Mouse (Mus musculus) T-helper 1 cell (primary cell): ENCODE results near the gene Sfxn1.

ENCODE experiments used
- in situ Hi-C: fragments of 300-600 bp; cut with MboI, MseI; formaldehyde crosslinking; loops from one replicate; pipeline ENCODE4 v1.15.1; 2025; ENCODE audit warnings: high pct_unique_total_duplicates

Sfxn1 gene

DNA sequence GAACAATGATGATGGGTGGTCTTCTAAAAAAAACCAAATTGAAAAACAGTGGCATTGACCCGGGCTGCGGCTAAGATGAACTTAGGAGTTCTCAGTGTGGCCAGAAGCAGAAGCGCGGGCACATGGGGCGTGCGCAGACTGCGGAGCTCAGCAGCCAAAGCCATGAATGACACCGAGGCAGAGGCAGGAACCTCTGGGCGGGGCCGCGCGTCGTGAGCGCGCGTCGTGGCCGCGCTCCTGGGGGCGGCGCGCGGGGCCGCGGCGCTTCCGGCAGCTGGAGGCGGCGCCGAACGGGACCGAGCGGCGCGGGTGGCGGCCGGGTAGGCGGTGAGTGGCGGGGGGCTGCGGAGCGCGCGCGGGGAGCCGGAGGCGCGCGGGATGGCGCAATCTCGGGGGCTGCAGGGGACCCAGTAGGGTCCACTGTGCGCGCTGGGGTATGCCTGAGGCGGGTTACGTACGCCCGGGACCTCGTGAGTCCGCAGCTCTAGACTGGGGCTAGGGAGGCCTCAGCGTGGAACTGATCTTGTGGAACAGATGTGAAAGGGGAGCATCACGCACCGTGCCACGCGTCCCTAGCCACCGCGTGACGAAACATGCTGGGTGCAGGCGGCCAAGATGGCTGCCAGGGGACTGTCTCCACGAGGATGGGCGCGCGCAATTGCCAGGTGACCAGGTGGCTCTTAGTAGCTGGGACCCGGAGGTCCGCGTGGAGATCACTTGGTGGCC, at the start of gene Sfxn1:
Sfxn1 (plus strand) TSS at position 264 of the 726 bp plus-strand sequence.
- in situ Hi-C loops: no loop called here

DNA sequence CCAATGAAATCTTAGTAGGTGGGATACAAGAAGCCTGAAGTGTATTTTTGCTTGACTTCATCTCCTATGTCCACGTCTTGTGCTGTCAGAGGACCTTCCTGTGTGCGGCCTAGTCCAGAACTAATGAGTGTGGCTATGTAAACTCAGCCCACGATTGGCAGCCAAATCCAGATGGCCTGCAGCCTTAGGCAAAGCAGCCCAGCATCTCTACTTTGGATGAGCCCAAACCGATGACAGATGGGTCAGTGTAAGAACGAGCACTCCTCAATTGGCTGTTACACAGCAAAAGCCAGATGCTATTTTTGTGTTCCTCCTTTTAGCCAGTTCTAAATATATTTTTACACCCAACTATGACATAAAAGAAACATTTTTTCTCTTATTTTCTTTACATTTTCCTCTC, 48.4 kb upstream of the Sfxn1 start:
- in situ Hi-C loops: no loop called here

DNA sequence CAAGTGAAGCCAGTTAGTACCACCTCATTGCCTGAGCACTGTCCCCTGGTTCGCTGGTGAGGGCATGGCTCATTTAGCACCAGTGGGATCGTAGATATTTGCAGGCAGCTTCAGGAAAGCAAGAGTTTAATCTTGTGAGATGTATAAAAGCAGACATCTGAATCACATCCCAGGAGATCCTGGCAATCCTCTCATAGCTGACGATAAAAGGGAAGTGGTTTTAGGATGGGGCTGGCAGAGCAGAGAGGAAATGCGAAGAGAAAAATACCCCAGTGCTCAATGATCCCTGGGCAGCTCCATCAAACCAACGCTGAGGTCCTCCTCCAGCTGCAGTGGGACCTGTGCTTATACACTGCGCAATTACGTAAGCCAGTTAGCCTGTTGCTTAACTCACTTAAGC, 44.6 kb upstream of the Sfxn1 start:
- in situ Hi-C loops: no loop called here

DNA sequence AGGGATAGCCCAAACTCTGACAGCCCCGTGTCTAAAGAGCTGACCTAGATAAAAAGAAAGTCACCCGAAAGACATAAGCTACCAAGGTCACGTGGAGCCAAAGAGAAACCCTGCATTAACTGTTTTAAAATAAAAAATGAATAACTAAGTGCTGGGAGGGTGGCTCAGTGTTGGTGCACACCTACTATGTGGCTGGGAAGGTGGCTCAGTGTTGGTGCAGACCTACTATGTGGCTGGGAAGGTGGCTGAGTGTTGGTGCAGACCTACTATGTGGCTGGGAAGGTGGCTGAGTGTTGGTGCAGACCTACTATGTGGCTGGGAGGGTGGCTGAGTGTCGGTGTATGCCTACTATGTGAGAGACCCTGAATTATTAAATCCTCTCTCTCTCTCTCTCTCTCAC, 38.0 kb upstream of the Sfxn1 start:
- in situ Hi-C loops: no loop called here

DNA sequence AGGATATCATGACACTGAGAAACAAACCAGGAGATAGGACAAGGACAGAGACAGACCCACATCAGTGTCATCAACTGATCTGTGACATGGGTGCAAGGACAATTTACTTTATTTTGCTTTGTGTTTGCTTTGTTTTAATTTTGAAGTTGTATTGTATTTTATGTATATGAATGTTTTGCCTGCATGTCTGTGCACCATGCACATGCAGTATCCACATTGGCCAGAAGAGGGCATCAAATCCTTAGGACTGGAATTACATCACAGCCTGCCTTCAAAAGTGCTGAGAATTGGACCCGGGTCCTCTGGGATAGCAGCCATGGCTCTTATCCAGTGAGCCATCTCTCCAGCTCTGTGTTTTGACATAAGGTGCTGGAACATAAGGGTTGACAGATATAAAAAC, 36.1 kb upstream of the Sfxn1 start:
- in situ Hi-C loops: no loop called here

DNA sequence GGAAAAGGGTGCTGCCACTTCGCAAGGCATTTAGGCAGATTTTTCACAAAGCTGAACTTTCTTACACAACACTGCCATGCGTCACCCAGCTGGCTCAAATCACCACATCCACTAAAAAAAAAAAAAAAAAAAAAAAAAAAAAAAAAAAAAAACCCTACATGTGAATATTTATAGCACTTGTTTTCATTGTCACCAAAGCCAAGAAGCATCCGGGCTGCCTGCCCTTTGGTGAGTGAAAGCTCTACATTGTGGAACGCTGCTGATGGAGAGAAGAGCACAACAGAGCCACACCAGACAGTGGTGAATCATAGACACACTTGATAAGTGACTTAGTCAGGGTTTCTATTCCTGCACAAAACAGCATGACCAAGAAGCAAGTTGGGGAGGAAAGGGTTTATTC, 33.7 kb upstream of the Sfxn1 start:
- in situ Hi-C loops: no loop called here

DNA sequence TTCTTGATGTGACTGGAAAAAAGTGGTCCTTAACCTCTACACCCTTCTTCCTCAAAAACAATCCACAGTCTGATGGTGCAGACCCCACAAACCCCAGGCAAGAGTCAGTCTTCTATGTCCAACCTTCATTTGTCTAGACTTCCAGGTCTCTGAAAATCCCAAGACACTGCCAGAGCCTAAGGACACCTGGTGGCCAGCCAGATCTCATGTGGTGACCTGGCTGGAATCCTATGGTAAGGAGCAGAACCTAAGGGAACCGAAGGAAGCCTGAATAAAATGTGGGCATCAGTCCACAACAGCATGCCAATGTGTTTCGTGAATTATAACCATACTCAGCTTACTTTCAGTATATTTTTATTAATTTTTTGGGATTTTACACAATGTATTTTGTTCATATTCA, 31.4 kb upstream of the Sfxn1 start:
- in situ Hi-C loops: no loop called here

DNA sequence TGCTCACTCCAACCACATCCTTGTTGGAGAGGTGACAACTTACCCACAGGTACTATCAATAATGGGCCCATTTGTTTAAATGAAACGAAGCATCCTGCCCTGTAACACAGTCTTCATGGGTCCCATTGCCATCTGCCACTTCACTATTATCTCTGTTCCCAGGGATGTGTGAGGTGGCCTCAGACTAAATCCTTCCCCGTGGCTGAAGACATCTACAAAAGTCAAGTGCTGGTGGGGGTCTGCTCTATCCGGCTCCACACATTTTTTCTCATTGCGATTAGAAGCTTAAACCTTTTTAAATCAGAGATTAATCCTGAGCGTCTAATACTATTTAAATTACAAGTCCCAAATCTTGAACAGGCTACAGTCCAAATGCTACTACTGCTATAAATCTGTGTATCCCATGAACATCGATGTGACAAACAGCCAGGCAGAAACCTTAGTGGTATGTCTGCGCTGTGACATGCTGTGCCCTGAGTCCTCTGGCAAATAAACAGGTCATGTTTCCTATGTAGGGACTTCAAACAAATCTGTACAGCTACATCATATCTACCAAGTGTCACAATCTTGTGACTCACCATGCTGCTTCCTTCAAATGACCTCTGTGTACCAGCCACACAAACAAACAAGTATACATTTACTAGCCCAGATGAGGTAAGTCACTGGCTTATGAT, 22.9 kb upstream of the Sfxn1 start:
- in situ Hi-C loops: no loop called here

DNA sequence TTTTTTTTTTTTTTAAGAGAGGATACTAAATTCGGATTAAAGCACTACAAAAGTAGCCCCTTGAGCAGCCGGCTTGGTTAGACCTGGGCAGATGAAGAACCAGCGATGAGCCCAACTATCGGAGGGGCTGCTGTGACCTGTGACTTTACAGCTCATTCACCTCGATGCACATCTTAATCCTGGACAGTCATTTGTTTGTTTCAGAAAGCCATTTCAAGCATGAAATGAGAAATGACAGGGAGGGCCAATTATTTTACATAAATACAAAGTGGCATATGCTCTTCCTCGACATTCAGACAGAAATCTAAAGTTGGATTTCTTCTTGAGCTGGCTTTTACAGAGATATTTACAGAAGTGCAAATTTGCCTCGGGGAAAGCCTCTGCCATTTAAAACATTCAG, 20.0 kb upstream of the Sfxn1 start:
- in situ Hi-C loops: no loop called here

DNA sequence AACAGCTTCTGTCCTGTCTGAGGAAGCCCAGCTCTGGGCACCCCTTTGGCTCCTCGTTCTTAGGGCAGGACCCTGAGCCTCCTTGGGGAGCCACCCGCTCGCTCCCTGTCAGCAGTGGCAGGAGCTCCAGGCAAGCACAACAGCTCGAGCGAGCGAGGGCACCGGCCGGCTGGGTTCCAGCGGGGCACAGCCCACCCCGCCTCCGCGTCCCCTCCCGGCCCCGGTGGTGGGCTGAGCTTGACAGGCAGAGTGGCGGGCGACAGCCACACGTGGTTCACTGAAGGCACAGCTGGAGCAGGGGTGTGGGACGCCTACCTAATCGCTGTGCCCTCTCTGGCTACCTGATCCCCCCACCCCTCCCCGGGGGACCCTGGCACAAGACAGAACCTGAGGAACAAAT, 16.7 kb upstream of the Sfxn1 start:
- in situ Hi-C loops: loop anchor here (5.0 kb wide), 1 partner anchor 273 kb away; no protein-coding TSS in a partner anchor

DNA sequence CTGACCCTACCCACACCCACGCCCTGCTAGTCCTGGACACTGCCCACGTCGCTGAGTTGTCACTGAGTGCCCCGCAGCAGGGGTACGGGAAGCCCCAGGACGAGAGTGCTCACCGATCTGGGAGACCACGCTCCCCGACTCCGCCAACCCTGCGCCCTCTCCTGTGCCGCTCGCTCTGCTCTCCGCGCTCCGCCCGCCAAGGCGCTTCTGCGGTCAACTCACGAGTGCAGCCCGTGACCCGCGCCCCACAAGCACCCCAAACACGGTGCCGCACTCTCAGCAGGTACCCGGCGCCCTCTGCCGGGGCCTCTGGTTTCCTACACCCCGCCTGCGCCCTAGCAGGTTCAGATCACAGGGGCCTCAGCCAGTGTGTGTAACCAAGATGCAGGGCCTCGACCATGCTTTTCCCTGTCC, 16.2 kb upstream of the Sfxn1 start, which contains the start of gene Drd1:
Drd1 (minus strand) TSS at position 258 of the 414 bp plus-strand sequence.
- in situ Hi-C loops: loop anchor here (5.0 kb wide), 1 partner anchor 273 kb away; no protein-coding TSS in a partner anchor

DNA sequence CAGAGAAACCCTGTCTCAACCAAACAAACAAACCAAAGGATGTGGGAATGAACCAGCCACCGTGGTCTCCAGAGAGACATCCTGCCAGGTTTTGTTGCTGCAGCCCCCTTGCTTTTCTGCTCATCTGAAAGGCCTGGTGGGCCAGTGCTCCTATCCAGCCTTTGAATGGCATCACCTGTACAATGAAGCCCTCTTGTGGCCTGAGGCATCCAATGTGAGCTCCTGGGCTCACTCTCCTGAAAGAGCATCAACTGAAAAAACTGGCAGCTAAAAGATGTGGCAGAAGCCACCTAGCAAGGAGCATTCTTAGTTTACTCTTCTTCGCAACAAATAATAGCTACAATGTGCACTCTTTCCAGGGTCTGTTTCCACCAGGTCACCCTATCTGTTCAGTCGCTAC, 9.6 kb upstream of the Sfxn1 start:
- in situ Hi-C loops: no loop called here

DNA sequence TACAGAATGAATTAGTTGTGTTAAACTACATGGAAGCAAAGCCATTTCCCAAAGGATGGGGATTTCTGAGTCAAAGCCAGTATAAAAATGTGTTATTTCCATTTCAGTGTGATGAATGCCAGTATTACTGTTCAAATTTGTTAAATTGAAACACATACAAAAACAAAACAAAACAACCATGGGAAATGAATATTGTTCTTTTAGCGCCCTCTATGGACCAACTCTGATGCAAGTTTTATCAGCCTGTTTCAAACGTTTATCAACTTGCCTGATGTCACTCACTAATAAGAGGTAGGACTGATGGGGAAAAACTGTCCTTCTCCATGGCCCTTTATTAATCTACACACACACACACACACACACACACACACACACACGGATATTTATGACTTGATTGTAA, 8.4 kb upstream of the Sfxn1 start:
- in situ Hi-C loops: no loop called here

DNA sequence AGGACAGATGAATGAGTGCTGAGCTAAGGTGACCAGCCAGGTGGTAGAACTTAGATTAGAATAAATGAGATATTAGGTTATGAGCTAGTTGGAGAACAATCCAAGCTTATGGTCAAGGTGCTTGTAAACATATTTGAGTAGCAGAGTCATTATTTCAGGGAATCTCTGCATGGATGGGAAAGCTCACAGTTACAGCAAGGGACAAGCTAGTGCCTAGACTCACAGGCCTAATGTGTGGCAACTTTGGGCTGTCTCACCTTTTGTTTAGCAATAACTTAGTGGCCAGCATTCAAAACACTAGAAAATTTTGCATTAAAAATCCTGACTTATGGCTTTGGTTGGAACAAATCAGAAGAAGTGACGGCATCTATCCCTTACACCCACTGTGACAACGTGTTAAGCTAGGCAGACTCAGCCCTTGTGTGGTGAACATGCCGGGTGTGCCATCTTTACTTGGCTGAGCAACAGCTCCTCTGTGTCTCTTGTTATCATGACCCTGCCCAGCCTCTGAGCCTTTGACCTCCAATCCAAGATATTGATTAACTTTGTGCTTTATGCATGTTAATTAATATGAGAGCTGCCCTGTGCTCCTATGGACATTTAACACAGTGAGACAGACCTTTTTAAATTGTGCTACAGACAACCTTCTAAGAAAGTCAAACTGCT, 5.5 kb upstream of the Sfxn1 start:
- in situ Hi-C loops: no loop called here

DNA sequence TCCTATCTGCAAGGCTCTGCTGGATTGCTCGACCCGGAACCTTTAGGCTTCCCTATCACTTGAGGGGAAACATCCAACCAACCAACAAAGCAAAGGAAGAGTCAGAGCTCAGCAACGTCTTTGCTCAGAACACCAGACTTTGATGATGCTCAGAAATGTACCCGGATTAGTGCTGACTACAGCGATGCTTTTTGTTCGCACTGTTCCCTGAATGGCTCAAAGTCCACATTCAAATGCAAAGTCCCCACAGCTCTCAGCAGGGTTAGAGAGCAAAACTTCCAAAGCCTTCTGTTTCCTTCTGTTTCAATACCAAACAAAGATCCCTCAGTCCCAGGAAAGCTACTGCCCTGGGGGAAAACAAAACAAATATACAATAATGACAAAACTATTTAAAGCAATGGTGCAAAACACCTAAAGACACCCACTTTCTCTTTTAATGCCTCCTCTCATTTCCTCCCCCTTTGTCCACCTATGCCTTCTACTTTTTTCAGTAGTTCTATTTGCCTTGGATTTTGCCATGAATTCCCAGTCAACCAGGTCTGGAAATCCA, 4.0 kb upstream of the Sfxn1 start:
- in situ Hi-C loops: no loop called here

DNA sequence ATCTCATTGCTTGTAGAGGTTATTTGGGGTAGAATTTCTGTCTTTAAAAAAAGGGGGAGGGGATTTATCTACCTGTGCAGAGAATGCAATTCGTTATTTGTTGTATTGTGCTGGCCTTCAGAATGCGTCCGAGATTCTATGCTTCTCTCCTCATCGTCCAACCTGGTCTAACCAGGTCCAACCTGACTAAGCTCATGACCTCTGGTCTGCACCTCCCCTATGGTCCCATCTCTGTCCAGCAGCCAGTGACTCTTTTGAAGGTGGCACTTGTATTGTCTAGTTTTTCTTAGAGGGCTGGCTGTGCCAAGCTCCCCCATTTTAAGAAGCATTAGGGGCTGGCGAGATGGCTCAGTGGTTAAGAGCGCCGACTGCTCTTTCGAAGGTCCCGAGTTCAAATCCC, 658 bp upstream of the Sfxn1 start:
- in situ Hi-C loops: no loop called here

DNA sequence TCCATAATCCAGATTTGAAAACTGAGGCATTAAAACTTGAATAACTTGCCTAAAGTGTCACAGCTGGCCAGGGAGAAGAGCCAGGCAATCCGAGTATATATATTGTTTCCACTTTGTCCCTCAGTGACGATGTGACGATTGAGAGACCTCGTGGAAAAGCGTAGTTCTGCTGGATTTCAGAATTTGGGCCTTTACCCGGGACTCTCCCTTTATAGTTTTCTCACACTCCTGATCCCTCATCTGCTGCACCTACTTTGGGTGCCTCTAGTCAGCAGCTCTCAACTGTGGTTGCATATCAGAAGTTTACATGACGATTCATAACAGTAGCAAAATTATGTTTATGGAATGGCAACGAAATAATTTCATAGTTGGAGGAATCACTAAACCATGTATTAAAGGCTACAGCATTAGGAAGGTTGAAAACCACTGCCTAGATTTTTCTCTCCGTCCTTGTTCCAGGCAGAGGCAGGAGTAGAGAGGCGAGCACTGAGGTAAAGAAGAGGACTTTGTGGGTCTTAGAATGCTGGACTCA, 923 bp downstream of the Sfxn1 start:
- in situ Hi-C loops: no loop called here

DNA sequence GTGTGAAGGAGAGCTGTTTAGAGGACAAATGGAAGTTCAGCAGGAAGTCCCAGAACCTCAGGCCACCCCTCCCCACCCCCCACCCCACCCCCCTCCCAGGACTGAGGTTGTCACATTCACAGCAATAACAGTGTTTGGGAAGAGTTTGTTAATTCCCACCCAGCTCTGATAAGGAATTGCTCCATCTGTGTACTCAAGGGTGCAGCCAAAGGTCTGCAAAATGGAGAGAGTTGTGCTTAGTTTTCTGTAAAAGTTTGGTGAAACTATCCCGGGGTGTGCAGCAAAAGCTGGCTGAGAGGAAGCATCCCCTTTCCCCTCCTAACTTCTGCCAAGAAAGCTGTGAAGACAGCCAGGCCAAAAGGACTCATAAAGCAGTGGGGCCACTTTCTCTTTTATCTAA, 1.4 kb downstream of the Sfxn1 start:
- in situ Hi-C loops: no loop called here

DNA sequence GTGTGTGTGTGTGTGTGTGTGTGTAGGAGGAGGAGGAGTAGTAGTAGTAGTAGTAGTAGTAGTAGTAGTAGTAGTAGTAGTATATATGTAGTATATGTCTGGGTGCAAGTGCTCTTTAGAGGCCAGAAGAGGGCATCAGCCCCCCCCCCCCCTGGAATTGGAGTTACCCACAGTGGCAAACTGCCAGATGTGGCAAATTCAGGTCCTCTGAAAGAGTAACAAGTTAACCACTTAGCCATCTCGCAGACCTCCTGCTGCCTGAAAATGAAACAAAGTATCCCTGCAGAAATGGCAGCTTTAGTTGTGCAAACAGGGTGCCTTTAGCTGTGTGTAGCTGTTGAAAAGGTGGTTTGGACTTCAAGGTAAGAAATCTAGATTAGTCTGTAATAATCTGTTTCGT, 1.8 kb downstream of the Sfxn1 start:
- in situ Hi-C loops: no loop called here

DNA sequence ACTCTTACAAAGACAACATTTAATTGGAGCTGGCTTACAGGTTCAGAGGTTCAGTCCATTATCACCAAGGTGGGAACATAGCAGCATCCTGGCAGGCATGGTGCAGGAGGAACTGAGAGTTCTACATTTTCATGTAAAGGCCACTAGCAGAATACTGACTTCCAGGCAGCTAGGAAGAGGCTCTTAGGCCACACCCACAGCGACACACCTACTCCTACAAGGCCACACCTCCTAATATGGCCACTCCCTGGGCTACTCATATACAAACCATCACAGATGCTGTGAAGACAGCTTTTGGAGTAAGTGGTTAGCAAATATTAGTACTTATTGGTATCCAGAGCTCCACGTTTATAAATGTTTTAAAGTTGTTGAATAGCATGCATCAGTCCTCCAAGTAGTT, 3.7 kb downstream of the Sfxn1 start:
- in situ Hi-C loops: no loop called here

DNA sequence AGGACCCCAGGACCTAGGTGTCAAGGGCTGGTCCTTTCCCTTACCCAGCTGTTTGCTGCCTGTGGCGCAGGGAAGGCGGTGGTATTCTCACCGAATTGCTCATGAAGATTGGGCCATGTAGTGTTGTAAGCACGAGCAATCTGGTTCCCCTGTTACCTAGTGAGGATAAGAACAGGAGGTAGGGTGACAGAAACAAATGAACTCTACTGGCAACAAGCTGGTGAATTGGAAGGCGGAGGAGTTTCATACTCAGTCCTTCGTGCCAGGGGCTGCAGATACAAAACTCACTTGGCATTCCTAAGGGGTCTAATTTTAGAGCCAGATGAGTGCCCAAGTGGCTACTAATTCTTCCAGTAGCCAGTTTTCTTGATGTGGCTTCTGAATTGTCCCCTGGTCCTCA, 4.4 kb downstream of the Sfxn1 start:
- in situ Hi-C loops: no loop called here

DNA sequence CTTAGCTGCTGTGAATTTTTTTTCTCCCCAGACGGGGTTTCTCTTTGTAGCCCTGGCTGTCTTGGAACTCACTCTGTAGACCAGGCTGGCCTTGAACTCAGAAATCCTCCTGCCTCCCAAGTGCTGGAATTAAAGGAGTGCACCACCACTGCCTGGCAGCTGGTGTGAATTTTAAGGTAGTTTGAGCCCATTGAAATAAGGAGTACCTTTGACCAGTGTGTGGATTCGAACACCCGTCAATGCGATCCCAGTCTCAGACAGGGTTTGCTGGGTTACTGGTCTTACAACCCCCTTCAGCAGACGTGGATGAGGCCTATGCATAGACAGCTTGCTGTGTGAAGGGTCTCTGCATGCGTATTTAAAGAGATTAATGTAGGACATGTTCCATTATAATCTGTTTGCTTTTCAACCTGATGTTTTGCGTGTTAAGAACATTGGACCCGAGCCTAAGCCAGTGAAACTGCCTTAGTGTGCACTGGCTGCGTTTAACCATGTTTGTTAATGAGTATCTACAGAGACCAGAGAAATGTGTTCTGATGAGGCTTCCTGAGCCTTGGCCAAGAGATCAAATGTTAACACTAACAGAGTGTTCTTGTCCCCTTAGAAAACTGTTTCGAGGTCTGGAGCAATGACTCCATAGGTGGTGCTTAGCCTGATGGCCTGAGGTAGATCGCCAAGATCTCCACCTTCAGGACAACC, 5.2 kb downstream of the Sfxn1 start:
- in situ Hi-C loops: no loop called here
